Mouse (Mus musculus) bone marrow, adult 2 months (tissue): ENCODE measurements around the gene Det1.

Experiments
- CTCF ChIP-seq: fragments of 200-500 bp; IDR thresholded peaks from 2 replicates; pipeline ENCODE4 v1.5.1; 2011; ENCODE audit warnings: low read length, control low read depth; ENCODE audit not compliant: control insufficient read depth, insufficient read depth
- POLR2A ChIP-seq: fragments of 200-500 bp; IDR thresholded peaks from 2 replicates; pipeline ENCODE4 v1.6.1; 2011; ENCODE audit warnings: low read depth, mild to moderate bottlenecking, control low read depth, low read length, borderline replicate concordance; ENCODE audit not compliant: control insufficient read depth

GRCm38 (mm10) chr7:78884139-78884538 lies 37.1 kb upstream of the Det1 start:
- TF ChIP-seq CTCF (no peak), POLR2A (no peak)
